Mouse (Mus musculus): ENCODE measurements at regions not wholly inside any gene's neighbourhood (a gene's known extent, or its start where the extent isn't known, plus 50 kb on each side); places are given as distances from the start of the nearest gene placed in this dataset.
A peak's percentile ranks its signal among the peaks of the same experiment; 100 is the strongest.

DNA sequence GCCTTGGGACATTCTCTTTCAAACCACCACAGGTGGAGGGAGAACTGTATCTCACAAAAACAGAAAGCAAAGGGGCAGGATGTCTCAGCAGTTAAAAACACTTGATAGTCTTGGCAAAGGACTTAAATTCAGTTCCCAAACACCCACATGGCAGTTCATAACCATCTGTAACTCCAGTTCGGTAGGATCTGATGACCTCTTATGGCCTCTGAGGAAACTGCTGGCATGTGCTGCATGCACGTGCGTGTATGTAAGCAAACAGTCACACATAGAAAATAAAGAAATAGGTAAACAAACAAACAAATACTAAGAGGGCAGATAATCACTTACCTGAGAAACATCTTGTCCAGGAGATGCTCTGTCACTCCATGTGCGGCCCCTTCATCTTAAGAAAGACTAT lies 129.4 kb upstream of the Ufm1 start:
- Histone ChIP-seq H3K27ac (no peak overlapping the region), H3K9ac (no peak overlapping the region), H3K27me3 (no peaks in the 10 kb centered on the region), H3K4me2 (no peak overlapping the region), H3K9me3 (no peaks in the 10 kb centered on the region), H3K4me1 (no peaks in the 10 kb centered on the region), H3K36me3 (no peaks in the 10 kb centered on the region), H3K4me3 (no peak overlapping the region)
- WGBS, result 85% methylated on average over 4 of the region's 4 CpGs
- no peak for ATAC-seq (ENCODE audit: insufficient number of reproducible peaks, insufficient read depth, low FRiP score, low TSS enrichment, low read depth)

DNA sequence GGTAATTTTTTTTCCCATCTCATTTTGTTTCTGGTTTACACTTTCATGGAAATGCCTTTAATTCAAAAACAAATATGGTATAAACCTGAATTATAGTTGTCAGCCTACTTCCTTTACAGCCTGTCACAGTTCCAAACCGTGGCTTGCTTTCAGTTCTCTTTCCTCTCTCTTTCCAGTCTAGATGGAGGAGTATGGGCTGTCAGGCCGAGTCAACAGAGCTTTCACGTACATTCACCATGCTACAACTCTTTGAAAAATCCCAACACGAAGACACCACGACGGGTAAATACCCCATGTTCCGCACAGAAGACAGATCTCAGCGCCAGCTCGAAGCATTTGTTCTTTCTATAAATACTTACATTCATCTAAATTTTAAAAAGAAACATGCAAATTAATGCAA lies 125.2 kb upstream of the Ufm1 start:
- 79% methylated on average over 9 of the region's 9 CpGs for WGBS

DNA sequence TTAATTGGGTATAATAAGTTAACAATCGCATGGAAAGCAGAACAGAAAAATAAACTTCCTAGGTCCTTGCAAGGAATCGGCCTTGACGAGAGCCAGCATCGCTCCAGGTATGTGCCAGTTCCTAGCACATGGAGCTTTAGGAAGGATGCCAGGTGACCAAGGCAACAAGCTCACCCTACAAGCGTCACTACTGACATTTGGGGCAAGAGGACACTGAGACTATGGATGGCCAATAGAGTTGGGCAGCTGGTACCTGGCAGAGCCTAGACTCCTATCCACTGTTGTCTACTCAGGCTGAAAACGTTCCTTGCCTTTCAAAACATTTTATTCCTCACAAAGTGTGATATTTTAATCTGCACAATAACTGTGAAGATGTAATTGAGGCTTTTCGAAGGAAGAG lies 124.6 kb upstream of the Ufm1 start:
- no peaks in the 10 kb centered on the region for H3K4me1 ChIP-seq
- no peak overlapping the region for H3K4me2 ChIP-seq

More for the DNA sequence above, 125.2 kb upstream of the Ufm1 start:
- Histone ChIP-seq H3K9me3 (no peaks in the 10 kb centered on the region), H3K27me3 (no peaks in the 10 kb centered on the region), H3K4me1 (no peaks in the 10 kb centered on the region), H3K36me3 (no peaks in the 10 kb centered on the region), H3K9ac (no peak overlapping the region), H3K4me3 (no peak overlapping the region), H3K4me2 (no peak overlapping the region), H3K27ac (no peak overlapping the region)
- ATAC-seq (ENCODE audit: insufficient number of reproducible peaks, insufficient read depth, low FRiP score, low TSS enrichment, low read depth), result no peak

DNA sequence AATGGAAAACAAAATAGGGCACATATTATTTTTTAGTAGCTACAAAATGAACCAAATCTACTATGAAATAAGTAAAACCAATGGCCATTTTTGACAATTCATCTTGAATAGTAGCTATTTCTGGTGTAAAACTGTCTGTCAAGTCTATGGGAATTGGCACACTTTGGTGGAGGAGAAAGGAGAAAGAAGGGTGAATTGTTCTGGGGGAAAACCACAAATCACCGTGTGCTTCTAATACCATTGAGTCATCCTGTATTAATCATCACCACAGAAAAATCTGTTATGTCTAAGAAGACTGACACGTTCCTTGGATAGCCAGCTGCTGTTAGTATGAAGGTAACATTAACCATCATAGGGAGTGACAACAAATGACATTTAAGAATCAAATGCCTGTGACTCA lies 123.7 kb upstream of the Ufm1 start:
- Histone ChIP-seq H3K27me3 (no peaks in the 10 kb centered on the region), H3K4me3 (no peak overlapping the region), H3K4me2 (no peak overlapping the region), H3K27ac (no peak overlapping the region), H3K4me1 (no peaks in the 10 kb centered on the region), H3K9me3 (no peaks in the 10 kb centered on the region; the same call in 1 of the 2 replicates), H3K9ac (no peak overlapping the region), H3K36me3 (no peaks in the 10 kb centered on the region)
- 64% methylated on average over 2 of the region's 2 CpGs for WGBS
- ATAC-seq (ENCODE audit: insufficient number of reproducible peaks, insufficient read depth, low FRiP score, low TSS enrichment, low read depth), result no peak

More for the DNA sequence above, 124.6 kb upstream of the Ufm1 start:
- Histone ChIP-seq H3K36me3 (no peaks in the 10 kb centered on the region), H3K4me3 (no peak overlapping the region), H3K27me3 (no peaks in the 10 kb centered on the region), H3K27ac (no peak overlapping the region), H3K9ac (no peak overlapping the region), H3K9me3 (no peaks in the 10 kb centered on the region)
- ATAC-seq (ENCODE audit: insufficient number of reproducible peaks, insufficient read depth, low FRiP score, low TSS enrichment, low read depth), result no peak
- WGBS, result 88% methylated on average over 7 of the region's 7 CpGs

DNA sequence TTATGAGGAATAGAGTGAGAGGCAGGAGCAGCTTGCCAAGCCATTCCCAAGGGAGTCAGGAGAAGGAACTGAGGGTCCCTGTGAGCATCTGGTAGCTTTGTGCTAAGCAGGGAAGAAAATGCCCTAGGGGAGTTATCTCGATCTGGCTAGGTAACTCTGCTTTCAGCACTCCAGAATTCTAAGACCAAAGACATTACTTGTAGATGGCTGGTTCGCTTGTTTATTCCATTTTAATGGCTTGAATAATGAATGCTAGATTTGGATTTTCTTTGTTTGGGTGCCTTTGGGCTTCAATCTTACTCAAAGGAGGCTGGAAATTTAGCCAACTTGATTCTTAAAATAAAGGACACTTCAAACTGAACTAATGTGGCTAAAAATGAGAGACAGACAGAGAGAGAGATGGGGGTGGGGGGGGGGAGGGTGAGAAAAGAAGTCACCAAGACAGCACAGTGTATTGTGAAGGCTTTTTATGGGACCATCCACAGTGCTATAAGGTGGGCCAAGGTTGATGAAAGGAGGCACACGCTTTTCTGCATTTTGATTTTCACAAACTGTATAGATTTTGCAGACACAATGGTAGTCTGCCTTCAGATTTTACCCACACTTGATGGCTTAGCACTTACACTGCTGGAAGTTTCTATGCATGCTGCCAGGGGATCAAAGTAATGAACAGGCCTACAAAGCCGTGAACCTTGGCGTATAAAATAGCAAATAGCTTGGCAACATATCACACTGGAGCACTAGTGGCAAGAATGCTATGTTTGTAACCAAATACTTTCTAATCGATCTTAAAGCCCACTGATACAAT lies 121.3 kb upstream of the Ufm1 start:
- 77% methylated on average over 6 of the region's 6 CpGs for WGBS
- H3K36me3 ChIP-seq, result no peaks in the 10 kb centered on the region

DNA sequence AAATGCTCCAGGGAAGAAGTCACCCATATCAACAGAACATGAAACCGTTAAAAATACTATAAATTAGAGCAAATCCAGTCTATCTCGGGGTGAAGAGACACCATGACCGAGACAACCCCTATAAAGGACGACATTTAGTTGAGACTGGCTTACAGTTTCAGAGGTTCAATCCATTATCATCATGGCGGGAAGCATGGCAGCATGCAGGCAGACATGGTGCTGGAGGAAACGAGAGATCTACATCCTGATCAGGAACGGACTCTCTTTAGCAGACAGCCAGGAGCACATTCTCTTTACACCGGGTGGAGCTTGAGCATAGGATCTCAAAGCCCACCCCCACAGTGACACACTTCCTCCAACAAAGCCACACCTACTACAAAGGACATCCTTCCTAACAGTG lies 118.7 kb upstream of the Ufm1 start:
- no peaks in the 10 kb centered on the region for H3K36me3 ChIP-seq
- 90% methylated on average over 8 of the region's 8 CpGs for WGBS
- H3K4me3 ChIP-seq, result no peak overlapping the region
- no peaks in the 10 kb centered on the region for H3K27me3 ChIP-seq
- no peak overlapping the region for H3K4me2 ChIP-seq
- H3K9ac ChIP-seq, result no peak overlapping the region
- no peaks in the 10 kb centered on the region; the same call in 1 of the 2 replicates for H3K9me3 ChIP-seq
- no peak for ATAC-seq (ENCODE audit: insufficient number of reproducible peaks, insufficient read depth, low FRiP score, low TSS enrichment, low read depth)
- H3K4me1 ChIP-seq, result no peaks in the 10 kb centered on the region
- no peak overlapping the region for H3K27ac ChIP-seq

More for the DNA sequence above, 121.3 kb upstream of the Ufm1 start:
- no peak overlapping the region for H3K4me3 ChIP-seq
- no peaks in the 10 kb centered on the region for H3K27me3 ChIP-seq
- H3K27ac ChIP-seq, result no peak overlapping the region
- no peak overlapping the region for H3K9ac ChIP-seq
- ATAC-seq (ENCODE audit: insufficient number of reproducible peaks, insufficient read depth, low FRiP score, low TSS enrichment, low read depth), result no peak
- H3K4me2 ChIP-seq, result no peak overlapping the region
- H3K9me3 ChIP-seq, result no peaks in the 10 kb centered on the region; the same call in 1 of the 2 replicates
- no peaks in the 10 kb centered on the region for H3K4me1 ChIP-seq

DNA sequence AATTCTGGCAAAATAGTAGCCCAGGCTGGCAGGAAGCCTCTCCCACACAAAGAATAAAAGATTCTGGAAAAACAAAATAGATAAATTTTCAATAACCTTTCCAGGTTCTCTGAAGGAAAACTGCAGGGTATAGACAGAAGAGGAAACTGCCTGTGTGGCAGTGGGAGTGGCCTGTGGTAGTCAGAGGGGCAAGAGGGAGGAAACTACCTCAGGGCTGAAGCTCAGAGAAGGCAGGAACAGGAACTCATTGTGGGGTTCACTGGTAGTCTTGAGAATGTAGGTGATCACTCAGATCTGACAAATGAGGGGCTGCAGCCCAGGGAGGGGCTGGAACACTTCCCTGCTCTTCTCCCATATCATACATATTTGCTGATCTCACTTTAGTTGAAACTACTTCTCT lies 118.0 kb upstream of the Ufm1 start:
- Histone ChIP-seq H3K27ac (no peak overlapping the region), H3K9ac (no peak overlapping the region), H3K36me3 (no peaks in the 10 kb centered on the region), H3K4me3 (no peak overlapping the region), H3K27me3 (no peaks in the 10 kb centered on the region), H3K4me2 (no peak overlapping the region), H3K9me3 (no peaks in the 10 kb centered on the region; the same call in 1 of the 2 replicates), H3K4me1 (no peaks in the 10 kb centered on the region)
- no peak for ATAC-seq (ENCODE audit: insufficient number of reproducible peaks, insufficient read depth, low FRiP score, low TSS enrichment, low read depth)

DNA sequence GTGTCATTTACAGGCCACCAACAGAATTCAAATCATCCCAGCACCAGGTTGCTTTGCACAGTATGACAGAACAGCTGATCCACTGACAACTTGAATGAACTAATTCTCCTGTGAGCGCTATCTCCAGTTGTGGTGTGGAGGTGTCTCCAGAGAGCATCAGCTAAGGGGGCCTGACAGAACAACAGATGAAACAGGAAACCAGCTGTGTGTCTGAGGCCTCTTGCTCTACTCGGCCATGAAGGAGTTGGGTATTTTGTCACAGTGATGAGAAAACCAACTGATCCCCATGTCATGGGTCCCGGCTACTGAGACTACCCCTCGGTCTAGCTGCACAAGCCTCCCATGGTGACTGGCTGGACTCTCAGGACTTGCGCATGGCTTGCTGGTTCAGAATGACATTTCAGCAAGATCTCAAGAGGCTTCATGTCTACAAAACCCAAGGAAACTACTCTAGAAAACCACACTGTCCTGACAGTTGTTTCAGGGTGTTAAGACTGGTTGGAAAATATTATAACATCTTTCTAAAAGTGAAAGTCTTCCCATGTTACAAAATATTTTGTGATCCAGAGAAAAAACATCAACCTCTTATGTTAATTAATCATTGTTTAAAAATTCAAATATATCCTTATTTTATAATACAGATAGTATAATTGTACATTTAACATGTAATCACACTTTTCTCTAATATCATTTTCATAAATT lies 113.9 kb upstream of the Ufm1 start:
- Histone ChIP-seq H3K4me3 (no peak overlapping the region), H3K4me1 (peaks cover 6% of the 10 kb centered on the region), H3K27ac (no peak overlapping the region), H3K9ac (no peak overlapping the region), H3K4me2 (no peak overlapping the region), H3K27me3 (no peaks in the 10 kb centered on the region), H3K36me3 (no peaks in the 10 kb centered on the region), H3K9me3 (no peaks in the 10 kb centered on the region; the same call in 1 of the 2 replicates)
- ATAC-seq (ENCODE audit: insufficient number of reproducible peaks, insufficient read depth, low FRiP score, low TSS enrichment, low read depth), result no peak
- 81% methylated on average over 5 of the region's 5 CpGs for WGBS

DNA sequence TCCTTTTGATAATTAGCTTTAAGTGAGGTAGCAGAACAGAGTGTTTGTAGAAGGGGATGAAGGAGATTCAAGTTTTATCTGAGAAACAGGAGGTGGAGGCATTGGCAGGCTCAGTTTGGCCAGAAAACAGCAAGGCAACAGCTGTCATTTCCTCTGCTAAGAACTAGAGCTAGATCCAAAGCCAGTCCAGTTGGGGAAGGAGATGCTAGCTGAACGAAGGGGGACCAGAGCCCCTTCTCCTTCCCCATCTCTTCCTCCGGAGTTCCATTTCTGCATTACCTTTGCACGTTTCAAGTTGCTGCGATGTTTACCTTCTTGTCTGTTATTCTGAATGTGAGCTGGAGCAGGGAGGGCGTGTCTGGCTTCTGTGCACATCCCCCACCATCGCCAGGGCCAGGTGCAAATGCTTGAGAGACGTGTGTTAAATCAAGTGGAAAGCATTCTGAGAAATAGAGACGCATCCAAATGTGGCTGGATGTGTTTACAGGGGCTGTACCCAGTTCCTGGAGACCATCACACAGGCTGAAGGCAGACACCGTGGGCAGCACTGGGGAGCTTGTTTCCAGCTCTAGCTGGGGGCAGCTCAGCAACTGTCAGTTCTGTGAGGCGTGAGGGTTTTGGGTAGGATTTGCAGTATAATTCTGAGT lies 111.4 kb upstream of the Ufm1 start:
- H3K4me2 ChIP-seq, result peak overlapping the region; percentile 47
- no peak for ATAC-seq (ENCODE audit: insufficient number of reproducible peaks, insufficient read depth, low FRiP score, low TSS enrichment, low read depth)
- WGBS, result 20% methylated on average over 10 of the region's 10 CpGs
- H3K4me3 ChIP-seq, result no peak overlapping the region
- 0 out of 2 replicates have a peak overlapping the region, but pooled peaks have one; percentile 40 for H3K9ac ChIP-seq
- H3K4me1 ChIP-seq, result peaks cover 6% of the 10 kb centered on the region
- H3K36me3 ChIP-seq, result no peaks in the 10 kb centered on the region
- no peaks in the 10 kb centered on the region for H3K9me3 ChIP-seq
- no peaks in the 10 kb centered on the region for H3K27me3 ChIP-seq
- H3K27ac ChIP-seq, result 0 out of 2 replicates have a peak overlapping the region, but pooled peaks have one; percentile 13

DNA sequence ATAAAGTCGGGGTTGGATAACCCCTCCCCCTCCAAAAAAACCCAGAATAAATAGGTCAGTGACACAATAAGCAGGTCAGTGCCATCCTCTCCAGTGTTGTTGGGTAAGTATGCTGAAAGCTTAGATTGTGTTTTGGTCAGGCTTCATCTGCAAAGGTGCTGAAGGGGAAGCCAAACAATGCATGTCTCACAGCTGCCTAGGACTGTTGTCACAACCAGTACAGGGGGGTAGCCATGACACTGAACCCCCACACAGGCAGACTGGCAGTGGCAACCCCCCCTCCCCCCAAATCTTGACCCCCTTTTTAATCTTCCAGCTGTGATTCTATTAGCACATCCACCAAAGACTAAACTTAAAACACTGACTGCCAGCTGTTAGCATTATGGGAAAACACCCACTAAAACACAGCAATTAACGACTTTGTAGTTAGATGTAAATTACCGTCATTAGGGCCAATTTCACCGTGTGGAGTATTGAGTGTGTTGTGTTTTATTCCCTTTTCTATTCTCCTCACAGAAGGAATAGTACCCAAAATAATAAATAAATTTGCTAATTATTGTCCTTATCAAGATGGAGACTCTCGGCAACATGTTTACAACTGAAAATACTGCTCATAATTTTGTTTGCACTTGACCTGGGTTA lies 105.5 kb upstream of the Ufm1 start:
- Histone ChIP-seq H3K27me3 (no peaks in the 10 kb centered on the region), H3K4me1 (no peaks in the 10 kb centered on the region), H3K27ac (no peak overlapping the region), H3K4me2 (no peak overlapping the region), H3K9ac (no peak overlapping the region), H3K36me3 (no peaks in the 10 kb centered on the region), H3K9me3 (no peaks in the 10 kb centered on the region), H3K4me3 (no peak overlapping the region)
- 61% methylated on average over 5 of the region's 5 CpGs for WGBS
- ATAC-seq (ENCODE audit: insufficient number of reproducible peaks, insufficient read depth, low FRiP score, low TSS enrichment, low read depth), result no peak

DNA sequence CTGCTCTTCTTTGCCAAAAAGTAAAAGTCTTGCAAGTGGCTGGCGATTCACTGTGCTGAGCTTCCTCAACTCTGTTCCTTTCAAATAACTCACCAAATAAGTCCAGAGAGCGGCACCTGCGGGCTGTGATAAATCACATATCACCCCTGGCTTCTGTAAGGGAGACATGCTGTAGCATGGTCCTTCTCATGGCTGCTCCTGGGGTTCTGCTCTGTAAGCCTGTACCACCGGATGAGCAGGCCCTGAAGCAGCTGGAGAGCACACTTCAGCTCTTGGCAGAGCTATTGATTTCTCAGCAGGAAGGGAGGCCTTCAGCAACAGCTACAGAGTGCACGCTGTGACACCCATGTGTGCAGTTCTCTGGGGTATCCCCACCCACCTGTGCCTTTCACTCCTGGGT lies 101.5 kb upstream of the Ufm1 start:
- Histone ChIP-seq H3K4me2 (no peak overlapping the region), H3K4me1 (no peaks in the 10 kb centered on the region), H3K27me3 (no peaks in the 10 kb centered on the region), H3K4me3 (no peak overlapping the region), H3K9ac (no peak overlapping the region), H3K27ac (no peak overlapping the region), H3K36me3 (no peaks in the 10 kb centered on the region), H3K9me3 (no peaks in the 10 kb centered on the region)
- 61% methylated on average over 5 of the region's 5 CpGs for WGBS
- ATAC-seq (ENCODE audit: insufficient number of reproducible peaks, insufficient read depth, low FRiP score, low TSS enrichment, low read depth), result no peak
